Mouse (Mus musculus): ENCODE data around the gene Aarsd1. TPM values are rescaled to one million over a fixed set of nuclear protein-coding genes. Genes with fewer than 3 reads are reported as not detected.
"Not testable (repeated sequence)": the region's sequence is repeated elsewhere in the genome, so short reads cannot be mapped to it uniquely, and the experiment has no call there.

Aarsd1 gene
- total RNA-seq, 4 experiments from 2014 or later: 17.4 to 25.9 (median 25.2) TPM

DNA sequence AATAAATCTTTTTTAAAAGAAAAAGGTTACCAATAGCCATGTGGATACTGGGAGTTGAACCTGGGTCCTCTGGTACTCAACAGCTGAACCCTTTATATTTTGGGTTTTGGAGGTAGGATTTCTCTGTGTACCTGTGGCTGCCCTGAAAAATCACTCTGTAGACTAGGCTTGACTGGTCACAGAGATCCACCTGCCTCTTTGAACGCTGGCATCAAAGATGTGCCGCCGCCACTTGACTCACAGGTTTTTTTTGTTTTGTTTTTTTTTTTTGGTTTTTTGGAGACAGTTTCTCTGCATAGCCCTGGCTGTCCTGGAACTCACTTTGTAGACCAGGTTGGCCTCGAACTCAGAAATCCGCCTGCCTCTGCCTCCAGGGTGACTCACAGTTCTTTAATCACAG lies 30.4 kb upstream of the Aarsd1 start:
- DNase-seq (ENCODE audit: low spot score in 2 of 2): no peak

DNA sequence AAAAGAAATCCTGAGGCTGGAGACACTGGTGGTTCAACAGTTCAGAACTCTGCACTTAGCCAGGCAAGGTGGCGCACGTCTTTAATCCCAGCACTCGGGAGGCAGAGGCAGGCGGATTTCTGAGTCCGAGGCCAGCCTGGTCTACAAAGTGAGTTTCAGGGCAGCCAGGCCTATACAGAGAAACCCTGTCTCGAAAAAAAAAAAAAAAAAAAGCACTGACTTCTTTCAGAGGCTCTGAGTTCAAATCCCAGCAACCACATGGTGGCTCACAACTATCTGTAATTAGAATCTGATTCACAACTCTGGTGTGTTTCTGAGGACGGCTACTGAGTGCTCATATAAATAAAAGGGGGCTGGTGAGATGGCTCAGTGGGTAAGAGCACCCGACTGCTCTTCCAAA lies 29.4 kb upstream of the Aarsd1 start:
- DNase-seq (ENCODE audit: low spot score in 2 of 2): not testable (repeated sequence)

DNA sequence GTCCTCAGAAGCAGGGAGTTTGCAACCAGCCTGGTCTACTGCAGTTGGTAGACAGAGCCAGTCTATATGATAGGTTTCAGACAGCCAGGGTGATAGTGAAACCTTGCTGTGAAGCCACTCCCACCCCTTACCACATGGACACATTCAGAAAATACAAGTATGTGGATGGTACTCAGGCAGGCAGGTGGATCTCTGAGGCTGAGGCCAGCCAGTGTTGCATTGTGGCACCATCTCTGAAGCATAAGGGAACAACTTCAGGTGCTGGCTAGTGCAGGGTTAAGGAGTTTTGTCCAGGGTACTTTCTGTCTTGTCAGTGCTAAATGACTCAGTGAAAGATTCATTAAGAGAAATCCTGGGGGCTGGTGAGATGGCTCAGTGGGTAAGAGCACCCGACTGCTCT lies 28.9 kb upstream of the Aarsd1 start:
- DNase-seq (ENCODE audit: low spot score in 2 of 2): no peak

DNA sequence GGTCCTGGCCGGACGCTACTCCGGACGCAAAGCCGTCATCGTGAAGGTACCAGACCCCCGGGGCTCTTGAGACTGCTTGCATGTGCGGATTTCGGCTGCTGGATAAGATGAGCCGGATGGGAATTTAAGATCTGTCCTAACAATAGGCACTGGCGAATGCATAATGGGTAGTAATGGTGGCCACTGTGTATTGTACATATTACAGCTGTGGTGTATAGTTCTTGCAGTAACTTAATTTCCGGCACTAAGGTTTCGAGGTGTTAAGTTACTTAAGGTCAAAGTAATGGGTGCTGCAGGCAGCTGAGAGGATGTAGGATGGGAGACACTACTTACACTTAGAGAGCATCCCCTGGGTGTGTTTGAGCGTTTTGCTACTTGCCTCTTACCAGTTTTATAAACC lies 25.3 kb upstream of the Aarsd1 start:
- DNase-seq (ENCODE audit: low spot score in 2 of 2): no peak

DNA sequence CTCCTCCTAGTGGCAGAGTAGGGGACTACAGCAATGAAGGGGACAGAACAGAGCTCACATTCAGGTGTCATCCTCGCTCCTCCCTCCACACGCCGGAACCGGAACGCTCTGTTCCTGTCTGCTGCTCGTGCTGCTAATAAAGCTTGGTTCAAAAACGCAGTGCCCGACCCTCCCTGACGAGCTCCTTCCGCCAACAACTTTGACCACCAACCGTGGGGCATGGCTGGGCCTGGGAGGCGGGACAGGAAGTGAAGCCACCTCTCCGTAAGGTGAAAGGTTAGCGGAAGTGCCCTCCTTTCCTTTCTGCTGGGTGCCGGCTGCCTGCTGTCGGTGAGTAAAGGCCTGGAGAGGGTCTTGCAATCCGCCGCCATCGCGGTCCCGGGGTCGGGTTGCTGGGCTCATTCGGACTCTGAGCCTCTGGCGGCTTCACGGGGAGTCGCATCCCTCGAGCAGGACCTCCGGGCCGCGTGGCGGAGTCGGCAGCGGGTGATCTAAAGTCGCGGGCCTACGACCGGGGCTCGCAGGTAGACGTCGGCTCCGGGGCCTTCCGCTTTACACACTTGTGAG lies 24.8 kb upstream of the Aarsd1 start, which contains the start of gene Rpl27:
Gene Rpl27, plus strand, starts transcription at position 172 of the 567 bp plus-strand sequence.
- DNase-seq (ENCODE audit: low spot score in 2 of 2): peak; percentile 95 to 97

DNA sequence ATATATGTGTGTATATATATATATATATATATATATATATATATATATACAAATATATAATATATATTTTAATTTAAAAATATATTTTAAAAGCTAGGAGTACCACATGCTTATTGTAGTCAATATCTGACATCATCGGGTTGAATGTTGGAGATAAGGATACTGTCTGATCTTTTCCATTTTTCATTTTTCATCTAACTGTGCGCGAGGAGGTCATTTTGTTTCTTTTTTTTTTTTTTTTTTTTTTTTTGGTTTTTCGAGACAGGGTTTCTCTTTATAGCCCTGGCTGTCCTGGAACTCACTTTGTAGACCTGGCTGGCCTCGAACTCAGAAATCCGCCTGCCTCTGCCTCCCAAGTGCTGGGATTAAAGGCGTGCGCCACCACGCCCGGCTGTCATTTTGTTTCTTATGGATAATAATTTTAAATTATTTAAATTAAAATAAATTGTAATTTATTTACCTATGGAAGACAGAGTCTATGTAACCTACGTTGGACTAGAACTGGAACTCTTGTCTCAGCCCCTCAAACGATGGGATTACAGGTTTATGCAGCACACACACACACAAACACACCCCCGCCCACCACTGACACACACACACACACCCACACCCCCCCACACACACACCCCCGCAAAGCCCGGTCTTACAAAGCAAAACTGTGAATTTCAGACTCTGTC lies 24.2 kb upstream of the Aarsd1 start:
- DNase-seq (ENCODE audit: low spot score in 2 of 2): not testable (repeated sequence)

DNA sequence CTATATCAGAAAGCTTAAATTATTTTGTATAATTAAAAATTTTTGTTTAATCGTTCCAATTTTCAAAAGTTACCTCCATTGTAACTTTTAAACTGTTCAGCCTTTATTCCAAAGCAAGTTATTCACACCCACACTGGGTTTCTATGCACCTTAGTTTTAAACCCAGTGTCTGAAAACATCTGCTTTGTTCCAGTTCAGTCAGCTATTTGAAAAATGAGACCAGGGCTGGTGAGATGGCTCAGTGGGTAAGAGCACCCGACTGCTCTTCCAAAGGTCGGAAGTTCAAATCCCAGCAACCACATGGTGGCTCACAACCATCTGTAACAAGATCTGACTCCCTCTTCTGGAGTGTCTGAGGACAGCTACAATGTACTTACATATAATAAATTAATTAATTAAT lies 20.6 kb upstream of the Aarsd1 start:
- not testable (repeated sequence) for DNase-seq (ENCODE audit: low spot score in 2 of 2)

DNA sequence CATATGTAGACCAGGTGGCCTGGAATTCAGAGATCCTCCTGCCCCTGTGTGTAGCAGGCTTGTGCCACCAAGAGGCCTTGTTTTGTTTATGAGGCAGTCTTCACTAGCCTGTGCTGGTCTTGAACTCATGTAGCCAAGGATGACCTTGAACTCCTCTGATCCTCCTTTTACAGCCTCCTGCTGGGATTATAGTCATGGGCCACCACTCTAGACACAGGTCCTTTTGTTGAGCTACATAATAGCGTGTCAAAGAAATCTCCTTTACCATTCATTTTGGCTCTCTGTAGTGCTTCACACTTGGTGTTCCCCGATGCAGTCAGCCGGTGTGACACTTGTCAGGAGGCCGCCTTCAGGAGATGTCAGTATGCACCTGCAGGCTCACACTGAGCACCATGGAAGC lies 19.5 kb upstream of the Aarsd1 start:
- no peak for DNase-seq (ENCODE audit: low spot score in 2 of 2)

DNA sequence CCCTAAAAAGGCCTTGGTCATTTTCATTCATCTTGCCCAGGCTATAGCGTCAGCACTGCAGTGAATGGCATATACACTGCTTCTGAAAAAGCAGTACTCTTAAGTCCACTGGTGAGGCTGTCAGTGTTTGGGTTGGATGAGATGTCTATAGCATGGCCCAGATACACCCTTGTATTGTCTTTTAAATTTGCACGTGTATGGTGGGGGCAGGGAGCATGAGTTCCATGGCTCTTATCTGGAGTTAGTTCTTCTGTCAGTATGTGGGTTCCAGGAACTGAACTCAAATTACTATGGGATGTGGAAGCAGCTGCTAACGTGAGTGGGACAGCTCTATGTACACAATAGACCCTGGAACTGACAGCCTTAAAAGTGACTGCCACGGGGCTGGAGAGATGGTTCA lies 18.4 kb upstream of the Aarsd1 start:
- no peak for DNase-seq (ENCODE audit: low spot score in 2 of 2)

DNA sequence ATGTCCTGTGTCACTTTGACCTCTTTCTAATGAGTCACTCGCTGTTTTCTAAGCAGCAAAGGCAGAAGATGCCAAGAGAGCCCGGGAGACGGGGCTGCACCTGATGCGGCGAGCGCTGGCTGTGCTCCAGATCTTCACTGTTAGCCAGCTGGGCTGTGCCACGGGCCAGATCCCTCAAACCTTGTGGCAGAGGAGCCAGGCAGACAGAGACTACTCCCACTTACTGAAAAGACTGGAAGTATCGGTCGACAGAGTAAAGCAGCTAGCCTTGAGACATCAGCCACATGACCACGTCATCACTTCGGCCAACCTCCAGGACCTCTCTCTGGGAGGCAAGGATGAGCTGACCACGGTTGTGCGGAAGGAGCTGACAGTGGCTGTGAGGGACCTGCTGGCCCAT lies 16.0 kb upstream of the Aarsd1 start:
- no peak for DNase-seq (ENCODE audit: low spot score in 2 of 2)

DNA sequence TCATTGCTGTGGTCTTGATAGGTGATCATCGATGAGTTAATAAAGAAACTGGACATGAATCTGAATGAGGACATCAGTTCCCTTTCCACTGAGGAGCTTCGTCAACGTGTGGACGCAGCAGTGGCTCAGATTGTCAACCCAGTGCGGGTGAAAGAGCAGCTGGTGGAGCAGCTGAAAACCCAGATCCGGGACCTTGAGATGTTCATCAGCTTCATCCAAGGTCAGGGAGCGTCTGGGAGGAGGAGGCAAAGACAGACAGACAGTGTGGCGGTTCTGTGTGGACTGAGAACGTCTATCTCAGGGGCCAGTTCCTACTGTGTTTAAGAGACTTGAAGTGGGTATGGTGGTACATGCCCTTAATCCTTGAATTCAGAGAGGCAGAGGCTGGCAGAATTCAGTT lies 13.9 kb upstream of the Aarsd1 start:
- no peak for DNase-seq (ENCODE audit: low spot score in 2 of 2)

DNA sequence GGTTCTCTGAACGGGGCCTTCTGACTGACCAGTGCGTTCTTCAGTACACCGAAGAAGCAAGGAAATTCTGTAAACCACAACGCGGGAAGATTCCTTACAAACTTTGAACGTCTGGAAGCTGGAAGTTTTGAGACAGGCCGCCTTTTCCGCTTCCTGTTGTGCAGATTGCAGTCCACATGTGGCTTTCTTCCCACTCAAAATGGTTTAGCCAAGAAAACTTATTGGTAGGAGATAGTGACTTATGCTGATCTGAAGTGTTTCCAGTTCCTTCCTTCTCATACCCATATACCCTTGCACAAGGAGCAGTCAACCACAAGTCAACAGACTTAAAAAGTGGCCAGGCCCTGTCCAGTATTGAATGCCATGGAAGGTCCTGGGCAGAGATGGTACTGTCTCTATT lies 8.8 kb upstream of the Aarsd1 start:
- DNase-seq (ENCODE audit: low spot score in 2 of 2): no peak

DNA sequence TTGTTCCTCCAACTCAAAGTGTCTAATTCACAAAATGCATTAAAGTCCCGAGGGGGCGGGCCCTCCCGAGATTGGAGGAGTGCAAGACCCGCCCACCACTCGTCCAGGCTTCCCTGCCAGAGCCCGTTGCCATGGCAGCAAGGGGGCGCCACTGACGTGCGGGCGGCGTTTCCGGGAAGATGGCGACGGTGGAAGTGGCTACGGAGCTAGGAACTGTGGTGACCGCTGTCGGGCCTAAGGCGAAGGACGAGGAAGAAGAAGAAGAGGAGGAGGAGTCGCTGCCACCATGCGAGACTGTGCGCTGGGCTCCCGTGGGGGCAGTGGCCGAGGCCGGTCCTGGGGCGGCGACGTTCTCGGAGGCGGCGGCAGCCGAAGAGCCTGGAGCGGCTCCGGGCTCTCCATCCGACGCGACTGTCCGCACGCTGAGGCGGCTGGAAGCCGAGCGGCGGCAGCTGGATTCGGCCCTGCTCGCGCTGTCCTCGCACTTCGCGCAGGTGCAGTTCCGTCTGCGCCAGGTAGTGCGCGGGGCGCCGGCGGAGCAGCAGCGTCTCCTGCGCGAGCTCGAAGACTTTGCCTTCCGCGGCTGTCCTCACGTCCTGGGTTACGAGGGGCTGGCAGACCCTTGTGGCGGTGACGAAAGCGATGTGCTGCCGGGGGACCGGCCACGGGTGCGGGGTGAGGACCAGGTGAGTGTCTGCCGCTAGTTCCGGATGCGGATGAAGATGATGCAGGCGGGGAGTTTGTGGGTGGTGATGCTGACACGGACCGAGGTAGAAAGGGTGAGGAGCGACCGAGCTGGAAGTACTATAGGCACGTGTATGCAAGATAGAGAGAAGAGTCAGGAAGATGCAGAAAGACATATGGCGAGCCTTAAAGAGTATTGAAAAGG lies 7.8 kb upstream of the Aarsd1 start, which contains the start of the genes Rundc1 and Ptges3l:
Gene Rundc1, plus strand, starts transcription at position 161 of the 889 bp plus-strand sequence.
Gene Ptges3l, minus strand, starts transcription at position 409 of the 889 bp plus-strand sequence.
- DNase-seq (ENCODE audit: low spot score in 2 of 2): peak; percentile 96

DNA sequence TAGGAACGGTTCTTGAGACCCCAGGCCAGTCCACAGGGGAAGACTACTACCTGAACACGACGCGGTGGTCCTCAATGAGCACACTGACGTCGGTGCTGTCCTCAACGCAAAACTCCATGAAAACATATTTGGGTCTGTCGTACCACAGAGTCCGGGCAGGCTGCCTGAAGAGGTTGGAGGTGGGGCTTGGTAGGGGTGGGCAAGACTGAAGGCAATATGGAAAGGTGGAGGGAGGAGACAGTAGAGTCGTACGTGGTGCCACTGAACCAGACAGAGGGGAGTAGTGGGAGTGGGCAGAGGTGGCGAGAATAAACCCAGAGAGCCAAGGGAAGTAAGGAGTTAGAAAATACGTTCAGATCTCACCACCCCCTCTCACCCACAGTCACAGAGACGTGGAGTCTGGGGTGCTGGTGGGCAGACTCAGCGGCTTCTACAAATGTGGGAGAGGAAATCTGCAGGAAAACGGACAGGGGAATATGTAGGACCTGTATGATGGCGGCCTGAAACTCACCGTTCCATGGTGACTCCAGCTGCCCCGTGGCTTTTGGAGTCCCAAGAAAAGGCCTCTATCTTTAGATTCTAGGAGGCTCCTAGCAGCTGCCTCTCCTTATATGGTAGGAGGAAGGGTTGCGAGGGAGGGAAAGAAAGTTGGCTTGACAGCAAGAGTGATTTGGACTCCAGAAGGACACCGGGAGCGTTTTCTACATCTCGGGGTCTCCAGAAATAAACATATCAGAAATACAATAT lies 6.9 kb upstream of the Aarsd1 start, which contains the start of gene Gm27029:
Gene Gm27029, minus strand, starts transcription at position 692 of the 747 bp plus-strand sequence.
- peak; percentile 48 to 53 for DNase-seq (ENCODE audit: low spot score in 2 of 2)

DNA sequence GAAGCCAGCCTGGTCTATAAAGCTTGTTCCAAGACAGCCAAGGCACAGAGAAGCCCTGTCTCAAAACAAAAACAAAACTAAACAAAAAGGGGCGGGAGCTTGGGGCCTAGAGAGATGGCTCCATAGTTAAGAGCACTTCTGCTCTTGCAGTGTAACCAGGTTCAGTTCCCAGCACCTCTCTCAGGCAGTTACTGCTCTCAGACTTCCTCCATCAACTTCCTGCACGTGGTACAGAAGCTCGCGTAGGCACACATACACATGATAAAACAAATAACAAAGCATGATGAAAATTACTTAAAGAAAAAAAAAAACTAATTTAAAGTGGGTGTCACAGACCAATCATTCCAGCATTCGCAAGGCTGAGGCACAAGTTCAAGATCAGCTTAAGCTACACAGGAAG lies 2.7 kb upstream of the Aarsd1 start:
- no peak for DNase-seq (ENCODE audit: low spot score in 2 of 2)

DNA sequence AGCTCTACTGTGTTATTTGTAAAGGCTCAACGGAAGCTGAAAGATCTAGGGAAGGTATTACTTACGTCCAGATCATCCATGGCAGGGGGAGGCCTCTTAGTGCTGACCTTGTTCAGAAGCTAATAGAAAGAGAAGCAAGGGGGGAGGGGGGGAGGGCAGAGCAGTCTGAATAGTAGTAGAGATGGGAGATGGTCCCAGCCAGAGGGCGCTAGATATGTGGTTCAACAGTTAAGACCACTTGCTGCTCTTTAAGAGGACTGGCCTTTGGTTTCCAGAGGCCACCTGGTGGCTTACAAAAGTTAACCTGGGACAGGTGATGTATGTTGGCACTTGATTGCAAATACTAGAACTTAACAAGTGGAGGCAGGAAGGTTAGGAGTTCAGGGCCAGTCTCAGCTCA lies 2.2 kb upstream of the Aarsd1 start:
- no peak for DNase-seq (ENCODE audit: low spot score in 2 of 2)

DNA sequence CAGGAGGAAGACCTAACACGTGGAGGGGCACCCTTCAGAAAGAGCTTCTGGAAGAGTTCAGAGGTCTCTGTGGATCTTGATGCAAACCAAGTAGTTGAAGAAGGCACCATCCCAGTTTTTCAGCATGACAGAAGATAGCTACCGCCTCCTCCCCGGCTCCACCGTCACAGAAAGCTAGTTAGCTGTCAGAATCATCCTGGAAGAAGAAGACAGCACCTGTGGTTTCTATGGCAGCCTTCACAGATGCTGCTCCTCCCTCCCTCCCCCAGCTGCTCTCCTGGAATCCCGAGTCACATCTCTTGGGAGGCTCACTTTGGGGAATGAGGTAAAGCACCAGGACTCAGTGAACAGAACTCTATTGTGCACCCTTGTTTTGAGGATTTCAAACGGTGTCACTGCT lies 1.6 kb upstream of the Aarsd1 start:
- DNase-seq (ENCODE audit: low spot score in 2 of 2): no peak

DNA sequence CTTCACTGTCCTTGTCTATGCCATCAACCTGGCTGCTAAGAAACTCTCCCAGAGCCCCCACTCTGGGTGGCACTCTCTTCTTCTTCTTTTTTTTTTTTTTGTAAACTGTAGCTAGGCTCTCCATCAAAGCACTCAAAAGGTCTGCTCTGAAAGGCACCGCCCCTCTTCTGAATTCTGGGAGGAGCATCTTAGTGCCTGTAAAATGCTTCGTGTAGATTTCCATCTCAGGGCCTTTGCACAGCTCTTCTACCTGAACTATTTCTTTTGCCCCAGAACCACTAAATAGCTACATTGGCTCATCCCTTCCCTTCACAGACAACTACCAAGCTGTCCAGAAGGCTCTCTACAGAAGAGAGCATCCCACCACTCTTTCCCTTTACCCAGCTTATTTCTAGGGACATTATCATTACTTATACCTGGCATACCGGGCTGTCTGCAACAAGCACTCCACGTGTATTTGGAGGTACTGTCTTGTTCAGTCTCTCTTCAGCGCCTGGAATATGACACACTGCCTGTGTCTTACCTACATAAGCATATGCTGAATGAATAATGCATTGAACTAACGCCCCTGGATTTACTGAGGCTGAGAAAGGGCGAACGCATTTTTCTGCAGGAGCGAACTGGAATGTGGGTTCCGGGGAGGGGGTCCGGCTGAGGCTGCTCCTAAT lies 848 bp downstream of the Aarsd1 start:
- no peak for DNase-seq (ENCODE audit: low spot score in 2 of 2)

DNA sequence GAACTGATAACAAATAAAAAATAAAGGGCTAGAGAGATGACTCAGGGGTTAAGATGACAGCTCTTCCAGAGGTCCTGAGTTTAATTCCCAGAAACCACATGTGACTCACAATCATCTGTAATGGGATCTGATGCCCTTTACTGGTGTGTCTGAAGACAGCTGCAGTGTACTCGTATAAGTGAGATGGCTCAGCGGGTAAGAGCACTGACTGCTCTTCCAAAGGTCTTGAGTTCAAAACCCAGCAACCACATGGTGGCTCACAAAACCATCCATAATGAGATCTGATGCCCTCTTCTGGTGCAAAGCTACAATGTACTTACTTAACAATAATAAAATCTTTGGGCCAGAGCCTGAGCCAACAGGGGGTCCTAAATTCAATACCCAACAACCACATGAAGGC lies 2.1 kb downstream of the Aarsd1 start:
- no peak for DNase-seq (ENCODE audit: low spot score in 2 of 2)

DNA sequence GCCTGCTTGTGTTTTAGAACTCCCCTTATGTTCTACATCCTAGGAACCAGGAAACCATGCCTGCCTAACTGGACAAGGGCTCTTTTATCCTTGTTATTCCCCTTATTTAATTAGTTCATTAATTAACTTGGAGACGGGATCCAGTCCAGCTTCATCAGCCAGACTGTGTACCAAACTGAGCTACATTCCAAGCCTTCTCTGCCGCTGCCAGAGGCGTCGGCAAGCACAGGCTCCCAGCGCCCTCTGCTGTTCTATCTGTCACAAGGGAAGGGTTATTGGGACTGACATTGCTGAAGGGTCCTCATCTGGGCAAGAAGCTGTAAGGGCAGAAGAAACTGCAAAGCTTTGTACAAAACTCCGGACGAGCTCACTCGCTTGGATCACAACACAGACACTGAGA lies 22.3 kb downstream of the Aarsd1 start:
- DNase-seq (ENCODE audit: low spot score in 2 of 2): peak; percentile 28 to 32

DNA sequence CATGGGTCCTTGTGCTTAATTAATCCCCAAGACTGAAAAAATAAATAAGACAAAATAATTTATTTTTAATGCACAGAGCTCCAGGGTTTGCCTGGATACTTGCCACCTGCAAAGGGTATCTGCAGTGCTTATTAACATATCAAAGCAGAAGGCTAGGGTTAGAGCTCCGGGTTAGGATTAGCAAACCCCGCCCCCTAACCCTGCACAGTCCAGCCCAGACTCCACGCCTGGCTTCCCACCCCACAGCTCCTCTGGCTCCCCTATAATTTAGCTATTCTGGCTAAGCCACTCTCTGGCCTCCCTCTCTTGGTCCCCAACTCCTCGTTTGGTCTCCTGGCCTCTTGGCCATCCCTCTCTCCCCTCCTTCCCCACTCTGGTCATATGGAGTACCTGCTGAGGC lies 35.6 kb downstream of the Aarsd1 start:
- DNase-seq (ENCODE audit: low spot score in 2 of 2): no peak
